Mouse (Mus musculus): ENCODE measurements around the gene Idi1. TPM values are rescaled to one million over a fixed set of nuclear protein-coding genes. Genes with fewer than 3 reads are reported as not detected.
"Not testable (repeated sequence)": the region's sequence is repeated elsewhere in the genome, so short reads cannot be mapped to it uniquely, and the experiment has no call there.

Gene Idi1
- total RNA-seq, 1 experiment from 2014 or later, result 68.1 TPM

DNA sequence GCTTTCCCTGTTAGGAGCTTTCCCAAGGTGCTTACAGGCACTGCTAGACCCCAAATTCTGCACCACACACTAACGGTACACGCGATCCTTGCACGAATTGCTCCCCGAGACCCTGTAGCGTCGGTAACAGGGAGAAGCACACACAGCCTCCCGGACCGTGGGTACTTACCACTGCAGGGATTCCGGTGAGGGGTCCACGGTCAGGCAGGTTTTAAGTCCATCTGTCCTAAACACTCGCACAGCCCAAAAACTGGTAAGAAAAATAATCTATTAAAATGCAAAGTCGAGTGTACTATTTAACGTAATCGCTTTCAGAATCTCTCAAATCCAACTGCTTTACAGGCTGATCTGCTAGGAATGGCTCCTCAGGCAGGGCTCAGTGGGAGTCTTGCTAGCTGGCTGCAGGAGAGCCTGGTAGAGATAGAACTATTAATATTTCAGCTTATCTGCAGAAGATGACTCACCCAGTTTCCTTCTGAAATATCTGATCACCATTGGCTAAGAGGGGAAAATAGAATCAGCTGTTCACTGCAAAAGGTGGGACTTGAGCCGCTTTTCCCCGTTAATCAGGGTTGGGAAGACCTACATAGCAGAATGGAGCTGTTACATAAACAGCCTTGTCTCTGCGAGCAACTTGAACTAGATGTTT, 13.9 kb upstream of the Idi1 start, which contains the start of gene Wdr37:
Wdr37 (minus strand) TSS at position 596 of the 649 bp plus-strand sequence.
- ATAC-seq (replicated peaks in 1 of 2; ENCODE audit: insufficient read depth in 1 of 2, low FRiP score in 2 of 2, low TSS enrichment in 1 of 2, low read depth in 1 of 2, poor library complexity in 2 of 2, severe bottlenecking in 2 of 2), result peak in 1 of 2 experiments; percentile 5; a peak in 1 of 4 replicates

DNA sequence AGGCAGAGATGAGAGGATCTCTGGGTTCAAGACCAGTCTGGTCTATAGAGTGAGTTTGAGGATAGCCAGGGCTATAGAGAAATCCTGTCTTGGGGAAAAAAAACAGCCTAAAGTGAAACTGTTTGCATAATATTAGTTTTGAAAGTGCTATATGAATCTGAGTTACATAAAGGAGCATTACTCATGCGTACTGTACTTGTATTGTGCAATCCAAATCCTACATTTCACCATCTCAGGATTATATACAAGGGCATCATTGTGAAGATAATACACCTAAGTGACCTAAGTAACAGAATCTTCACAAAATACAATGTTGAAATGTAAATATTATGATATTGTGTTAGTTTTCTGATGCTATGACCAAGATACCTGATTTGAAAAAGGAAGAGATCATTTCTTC, 11.5 kb upstream of the Idi1 start:
- ATAC-seq (replicated peaks in 1 of 2; ENCODE audit: insufficient read depth in 1 of 2, low FRiP score in 2 of 2, low TSS enrichment in 1 of 2, low read depth in 1 of 2, poor library complexity in 2 of 2, severe bottlenecking in 2 of 2), result no peak

DNA sequence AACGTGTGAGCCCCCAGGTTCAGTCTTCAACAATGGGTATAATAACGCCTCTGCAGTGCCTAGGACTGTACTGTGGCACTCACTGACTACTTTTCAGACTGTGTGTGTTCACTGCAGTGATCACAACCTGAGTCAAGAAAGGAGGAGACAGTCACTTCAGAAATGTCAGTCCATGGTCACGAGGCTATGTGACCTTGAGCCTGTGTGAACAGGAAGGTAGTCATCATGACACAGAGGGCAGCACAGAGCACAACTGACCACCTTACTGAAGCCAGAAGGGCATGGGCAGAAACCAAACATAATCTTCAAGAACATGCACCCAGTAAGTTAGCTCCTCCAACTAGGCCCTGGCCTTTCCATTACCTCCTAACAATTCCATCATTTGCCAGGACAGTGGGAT, 3.7 kb upstream of the Idi1 start:
- ATAC-seq (replicated peaks in 1 of 2; ENCODE audit: insufficient read depth in 1 of 2, low FRiP score in 2 of 2, low TSS enrichment in 1 of 2, low read depth in 1 of 2, poor library complexity in 2 of 2, severe bottlenecking in 2 of 2), result no peak

DNA sequence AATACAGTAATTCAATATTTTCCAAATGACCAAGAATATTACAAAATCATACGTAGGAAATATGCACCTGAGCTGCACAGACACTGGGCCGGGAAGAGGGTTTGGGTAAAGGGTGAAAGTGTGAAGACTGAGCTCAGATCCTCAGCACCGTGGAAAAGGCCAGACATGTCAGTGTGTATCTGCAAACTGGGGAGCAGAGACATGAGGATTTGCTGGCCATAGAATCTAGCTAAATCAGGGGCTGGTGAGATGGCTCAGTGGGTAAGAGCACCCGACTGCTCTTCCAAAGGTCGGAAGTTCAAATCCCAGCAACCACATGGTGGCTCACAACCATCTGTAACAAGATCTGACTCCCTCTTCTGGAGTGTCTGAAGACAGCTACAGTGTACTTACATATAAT, 1.4 kb upstream of the Idi1 start:
- not testable (repeated sequence) for ATAC-seq (replicated peaks in 1 of 2; ENCODE audit: insufficient read depth in 1 of 2, low FRiP score in 2 of 2, low TSS enrichment in 1 of 2, low read depth in 1 of 2, poor library complexity in 2 of 2, severe bottlenecking in 2 of 2)

DNA sequence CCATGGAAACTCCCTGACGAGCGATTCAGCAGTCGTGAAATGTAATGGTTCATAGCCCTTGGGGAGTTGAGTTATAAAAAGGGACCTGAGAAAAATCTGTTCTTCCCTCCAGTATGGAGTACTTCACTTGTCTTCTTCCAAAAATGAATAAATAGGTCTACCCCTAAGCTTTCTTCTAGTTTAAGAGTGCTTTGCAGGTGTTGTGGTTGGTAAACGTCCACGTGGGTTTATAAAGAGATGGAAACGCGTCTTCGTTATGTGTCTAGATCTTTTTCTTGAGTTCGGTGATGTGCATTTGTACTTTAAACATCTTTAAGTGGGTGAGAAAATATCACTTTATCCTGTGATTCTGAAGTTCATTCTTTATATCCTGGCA, 872 bp downstream of the Idi1 start:
- no peak for ATAC-seq (replicated peaks in 1 of 2; ENCODE audit: insufficient read depth in 1 of 2, low FRiP score in 2 of 2, low TSS enrichment in 1 of 2, low read depth in 1 of 2, poor library complexity in 2 of 2, severe bottlenecking in 2 of 2)

DNA sequence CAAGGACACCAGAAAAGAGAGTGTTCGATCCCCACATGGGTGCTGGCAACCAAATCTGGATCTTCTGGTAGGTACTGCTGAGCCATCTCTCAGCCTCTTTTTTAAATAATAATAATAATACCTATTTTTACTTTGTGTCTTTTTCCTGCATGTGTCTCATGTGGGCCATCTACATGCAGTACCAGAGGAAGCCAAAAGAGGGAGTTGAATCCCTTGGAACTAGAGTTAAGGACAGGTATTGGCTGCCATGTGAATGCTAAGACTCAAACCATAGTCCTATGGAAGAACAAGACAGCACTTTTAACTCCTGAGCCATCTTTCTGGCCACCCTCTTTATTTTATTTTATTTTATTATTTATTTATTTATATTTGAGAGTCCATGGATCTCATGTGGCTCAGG, 3.3 kb downstream of the Idi1 start:
- ATAC-seq (replicated peaks in 1 of 2; ENCODE audit: insufficient read depth in 1 of 2, low FRiP score in 2 of 2, low TSS enrichment in 1 of 2, low read depth in 1 of 2, poor library complexity in 2 of 2, severe bottlenecking in 2 of 2), result no peak

DNA sequence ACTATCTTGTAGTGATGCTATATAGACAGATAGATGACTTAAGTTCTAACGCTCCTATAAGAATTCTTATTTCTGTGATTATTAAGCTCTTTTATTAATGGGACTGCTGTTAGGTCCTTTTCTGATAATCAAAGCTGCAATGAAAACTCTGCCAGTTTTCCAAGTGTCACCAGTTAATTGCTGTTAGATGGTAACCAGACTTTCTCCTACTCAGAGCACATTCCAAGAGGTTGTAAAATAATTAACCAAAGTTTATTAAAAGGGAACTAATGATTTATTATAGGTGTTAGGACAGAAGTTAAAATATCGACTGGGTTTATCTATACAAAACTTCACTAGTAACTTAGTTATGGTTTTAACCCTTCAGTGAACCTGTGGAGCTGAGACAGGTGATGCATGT, 20.7 kb downstream of the Idi1 start:
- ATAC-seq (replicated peaks in 1 of 2; ENCODE audit: insufficient read depth in 1 of 2, low FRiP score in 2 of 2, low TSS enrichment in 1 of 2, low read depth in 1 of 2, poor library complexity in 2 of 2, severe bottlenecking in 2 of 2), result not testable (repeated sequence)

DNA sequence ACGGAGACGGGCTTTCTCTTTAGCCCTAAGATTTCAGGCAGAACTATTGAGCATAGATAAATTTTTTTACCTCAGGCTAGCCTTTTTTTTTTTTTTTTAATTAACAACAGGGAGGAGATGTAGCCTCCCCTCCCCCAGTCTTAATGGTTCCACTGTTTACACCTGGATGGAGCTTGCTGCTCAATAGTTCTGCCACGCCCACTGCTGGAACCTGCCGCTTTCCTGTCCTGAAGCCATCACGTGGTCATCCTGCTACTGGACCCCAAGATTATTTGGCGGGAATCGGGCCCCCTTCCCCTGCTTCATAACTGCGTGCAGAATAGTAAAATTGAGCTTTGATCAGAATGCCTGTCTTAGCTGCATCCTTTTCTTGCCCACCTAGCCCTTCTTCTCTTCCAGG, 28.6 kb downstream of the Idi1 start:
- ATAC-seq (replicated peaks in 1 of 2; ENCODE audit: insufficient read depth in 1 of 2, low FRiP score in 2 of 2, low TSS enrichment in 1 of 2, low read depth in 1 of 2, poor library complexity in 2 of 2, severe bottlenecking in 2 of 2), result not testable (repeated sequence)

DNA sequence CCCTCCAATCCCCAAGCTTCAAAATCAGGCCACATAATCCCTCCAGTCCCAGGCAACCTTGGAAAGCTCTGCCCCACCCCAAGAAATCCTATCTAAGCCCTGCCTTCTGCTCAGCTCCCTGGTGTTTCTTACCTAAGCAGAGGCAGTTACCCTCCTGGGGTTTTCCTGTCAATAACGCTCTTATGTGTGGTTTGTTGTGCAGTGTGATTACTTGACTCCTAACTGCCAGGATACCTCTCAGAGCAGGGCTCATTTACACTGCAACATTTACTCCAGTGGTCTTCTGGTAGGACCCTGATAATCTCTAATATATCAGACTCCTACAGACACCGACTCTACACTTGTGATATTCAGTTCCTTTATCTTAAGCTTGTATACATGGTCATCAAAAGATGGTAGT, 48.2 kb downstream of the Idi1 start:
- no peak for ATAC-seq (replicated peaks in 1 of 2; ENCODE audit: insufficient read depth in 1 of 2, low FRiP score in 2 of 2, low TSS enrichment in 1 of 2, low read depth in 1 of 2, poor library complexity in 2 of 2, severe bottlenecking in 2 of 2)

DNA sequence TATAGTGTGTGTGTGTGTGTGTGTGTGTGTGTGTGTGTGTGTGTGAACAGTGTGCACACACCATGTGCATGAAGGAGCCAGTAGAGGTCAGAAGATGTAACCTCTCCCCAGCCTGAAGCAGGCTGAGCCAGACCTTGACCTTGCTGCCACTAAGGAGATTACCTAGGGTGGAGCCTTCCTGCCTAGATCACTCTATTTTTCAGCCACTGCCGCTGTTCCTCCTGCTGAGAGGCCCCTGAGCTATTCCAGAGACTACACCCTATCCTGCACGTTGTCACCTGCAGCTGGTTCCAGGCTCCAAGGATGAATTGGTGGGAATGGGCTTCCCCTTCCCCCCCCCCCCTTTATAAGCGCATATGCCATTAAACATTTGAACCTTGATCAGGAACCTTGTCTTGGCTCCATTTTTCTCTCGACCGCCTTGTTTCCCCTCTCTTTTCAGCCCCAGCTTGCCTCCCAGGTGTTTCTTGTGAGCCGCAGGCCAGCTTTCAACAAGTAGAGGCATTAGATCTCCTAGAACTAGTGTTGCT, 52.4 kb downstream of the Idi1 start:
- ATAC-seq (replicated peaks in 1 of 2; ENCODE audit: insufficient read depth in 1 of 2, low FRiP score in 2 of 2, low TSS enrichment in 1 of 2, low read depth in 1 of 2, poor library complexity in 2 of 2, severe bottlenecking in 2 of 2), result not testable (repeated sequence)

DNA sequence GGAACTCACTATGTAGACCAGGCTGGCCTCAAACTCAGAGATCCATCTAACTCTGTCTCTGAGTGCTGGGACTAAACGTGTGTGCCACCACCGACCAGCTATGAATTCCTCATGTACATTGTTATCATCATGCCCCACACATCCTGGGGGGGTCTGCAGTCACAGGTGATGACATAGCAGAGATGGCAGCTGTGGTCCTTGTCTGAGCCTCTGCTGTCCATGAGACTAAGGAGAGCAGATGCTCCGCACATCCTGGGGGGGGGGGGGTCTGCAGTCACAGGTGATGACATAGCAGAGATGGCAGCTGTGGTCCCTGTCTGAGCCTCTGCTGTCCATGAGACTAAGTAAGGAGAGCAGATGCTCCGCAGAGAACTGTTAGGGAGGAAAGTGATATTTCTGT, 55.8 kb downstream of the Idi1 start:
- not testable (repeated sequence) for ATAC-seq (replicated peaks in 1 of 2; ENCODE audit: insufficient read depth in 1 of 2, low FRiP score in 2 of 2, low TSS enrichment in 1 of 2, low read depth in 1 of 2, poor library complexity in 2 of 2, severe bottlenecking in 2 of 2)

DNA sequence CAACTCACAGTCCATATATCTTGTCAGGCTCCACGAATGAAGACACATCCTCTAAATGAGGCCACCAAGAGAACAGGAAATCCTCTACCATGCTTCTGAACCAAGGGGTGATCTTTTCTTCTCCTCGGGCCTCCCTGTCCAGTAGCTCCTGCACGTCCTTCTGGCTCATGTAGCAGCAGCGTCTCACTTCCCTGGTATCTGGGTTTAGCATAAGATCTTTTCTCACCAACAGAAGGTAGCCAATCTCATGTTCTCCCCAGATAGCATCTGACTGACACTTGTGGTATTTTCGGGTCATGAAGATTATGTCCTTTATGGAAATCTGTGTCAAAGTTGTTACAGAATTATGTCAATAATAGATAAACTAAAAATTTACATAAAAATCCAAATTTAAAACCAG, 56.4 kb downstream of the Idi1 start:
- ATAC-seq (replicated peaks in 1 of 2; ENCODE audit: insufficient read depth in 1 of 2, low FRiP score in 2 of 2, low TSS enrichment in 1 of 2, low read depth in 1 of 2, poor library complexity in 2 of 2, severe bottlenecking in 2 of 2), result not testable (repeated sequence)

Other genes starting within 250 kb of the Idi1 start
- gene Wdr37, start 13.6 kb upstream of the Idi1 start, total RNA-seq (2017), result 28.1 and 30.2 TPM in 2 replicates
- not detected in 2 replicates for gene Gm9745, start 62.7 kb downstream of the Idi1 start, total RNA-seq (2017)
- gene Idi2, start 67.4 kb downstream of the Idi1 start, total RNA-seq (2017), result not detected in 2 replicates
- gene Gtpbp4, start 110.6 kb downstream of the Idi1 start, total RNA-seq (2017), result 102 and 139 TPM in 2 replicates
- gene Larp4b, start 208.4 kb downstream of the Idi1 start, total RNA-seq (2017), result 76.5 and 95.2 TPM in 2 replicates

All from hematopoietic stem cell, adult 5-6 weeks (primary cell).